Mouse (Mus musculus) E14TG2a.4 (cell line): ENCODE results near the gene Katnal1.

Source experiments
- CTCF ChIP-seq: conservative IDR thresholded peaks from 2 replicates; pipeline ENCODE4 v1.5.1; 2014; ENCODE audit warnings: low read length
- NANOG ChIP-seq: IDR thresholded peaks from 2 replicates; pipeline ENCODE4 v1.6.1; 2014; ENCODE audit warnings: borderline replicate concordance, low read length, mixed read lengths
- POU5F1 ChIP-seq: IDR thresholded peaks from 2 replicates; pipeline ENCODE4 v1.6.1; 2014; ENCODE audit warnings: low read length, borderline replicate concordance

- TF ChIP-seq CTCF (no peak), NANOG (no peak), POU5F1 (no peak)
Measured at GRCm38 (mm10) chr5:148935071-148935821, 6.1 kb upstream of the Katnal1 start.
